Mouse (Mus musculus) lung, embryonic 14.5 days (tissue): ENCODE measurements around the gene Arxes2. TPM values are rescaled to one million over a fixed set of nuclear protein-coding genes. Genes with fewer than 3 reads are reported as not detected.
"Not testable (repeated sequence)": the region's sequence is repeated elsewhere in the genome, so short reads cannot be mapped to it uniquely, and the experiment has no call there.

Experiments
- ATAC-seq: fragments of 200-750 bp; cut with Nextera tagmentation; 2 replicates; pipeline ENCODE4 v1.8.0; 2017; ENCODE audit warnings: mild to moderate bottlenecking, moderate TSS enrichment, moderate library complexity; ENCODE audit not compliant: insufficient read depth
- DNase-seq: peaks from one replicate; pipeline ENCODE4 v3.0.0-alpha.2; 2015
- H3K27ac ChIP-seq: fragments of 300-500 bp; sonication (generic); 2 replicates; pipeline ENCODE4 v1.5.1; 2014; ENCODE audit warnings: low read depth, mild to moderate bottlenecking, moderate library complexity
- H3K27me3 ChIP-seq: fragments of 300-500 bp; sonication (generic); 2 replicates; pipeline ENCODE4 v1.6.1; 2014; ENCODE audit warnings: low read length, control low read depth; ENCODE audit not compliant: insufficient read depth
- H3K36me3 ChIP-seq: fragments of 300-500 bp; sonication (generic); 2 replicates; pipeline ENCODE4 v1.6.1; 2014; ENCODE audit warnings: control low read depth; ENCODE audit not compliant: insufficient read depth
- H3K4me1 ChIP-seq: fragments of 300-500 bp; sonication (generic); 2 replicates; pipeline ENCODE4 v1.6.1; 2014; ENCODE audit warnings: antibody characterized with exemption, control low read depth; ENCODE audit not compliant: insufficient read depth
- H3K4me2 ChIP-seq: fragments of 300-500 bp; sonication (generic); 2 replicates; pipeline ENCODE4 v1.6.1; 2014; ENCODE audit warnings: mild to moderate bottlenecking
- H3K4me3 ChIP-seq: fragments of 300-500 bp; sonication (generic); 2 replicates; pipeline ENCODE4 v1.5.1; 2014; ENCODE audit warnings: low read depth, low read length
- H3K9ac ChIP-seq: fragments of 300-500 bp; sonication (generic); 2 replicates; pipeline ENCODE4 v1.6.1; 2014
- H3K9me3 ChIP-seq: fragments of 300-500 bp; sonication (generic); 2 replicates; pipeline ENCODE4 v1.6.1; 2016; ENCODE audit warnings: low read depth, low read length, control low read depth
- CTCF ChIP-seq: IDR thresholded peaks from 2 replicates; pipeline ENCODE4 v1.5.1; 2016; ENCODE audit warnings: antibody characterized with exemption, low read depth
- WGBS: fragments of 180-500 bp; shearing (Covaris S2); extraction: QIAGEN DNeasy Blood & Tissue Kit; methylation state at CpG from one replicate; pipeline ENCODE4 v1.1.7; 2014; 5-methylcytosine and 5-hydroxymethylcytosine counted together
- polyA plus RNA-seq: library from polyadenylated mRNA; unstranded; fragments of >200 nt; fragmentation: Nextera tagmentation; extraction: Ambion mirVana; gene quantifications from 2 replicates; pipeline ENCODE4 v1.2.1, GENCODE M21; 2014

Arxes2 gene
- polyA plus RNA-seq = 66.9 and 68.9 TPM in 2 replicates

DNA sequence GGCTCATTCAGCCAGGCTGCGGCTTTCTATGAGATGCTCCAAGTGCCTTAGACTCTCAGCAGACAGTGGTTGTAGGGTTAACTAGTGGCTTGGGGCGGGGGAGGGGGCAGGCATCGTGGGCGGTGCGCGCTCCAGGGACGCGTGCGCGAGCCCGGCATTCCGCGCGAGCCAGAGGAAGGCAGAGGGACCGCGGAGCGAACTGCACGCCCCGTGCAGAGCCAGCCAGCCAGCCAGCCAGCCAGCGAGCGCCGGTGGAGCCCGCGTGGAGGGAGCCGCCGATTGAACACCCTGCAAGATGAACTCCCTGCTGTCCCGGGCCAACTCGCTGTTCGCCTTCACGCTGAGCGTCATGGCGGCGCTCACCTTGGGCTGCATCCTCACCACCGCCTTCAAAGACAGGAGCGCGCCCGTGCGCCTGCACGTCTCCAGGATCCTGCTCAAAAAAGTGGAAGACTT lies at the start of gene Arxes2:
Gene Arxes2 (plus strand): TSS at position 161 of the 456 bp plus-strand sequence.
- peak within 1 kb of the TSS; percentile 24 for H3K4me3 ChIP-seq
- peak; percentile 95 for ATAC-seq
- H3K36me3 ChIP-seq, H3K27me3 ChIP-seq, DNase-seq, H3K9ac ChIP-seq, H3K27ac ChIP-seq, H3K9me3 ChIP-seq, H3K4me1 ChIP-seq: not testable (repeated sequence)
- peak within 1 kb of the TSS; percentile 54 for H3K4me2 ChIP-seq
- WGBS = no CpG with 5 or more reads among the region's 39 CpGs

DNA sequence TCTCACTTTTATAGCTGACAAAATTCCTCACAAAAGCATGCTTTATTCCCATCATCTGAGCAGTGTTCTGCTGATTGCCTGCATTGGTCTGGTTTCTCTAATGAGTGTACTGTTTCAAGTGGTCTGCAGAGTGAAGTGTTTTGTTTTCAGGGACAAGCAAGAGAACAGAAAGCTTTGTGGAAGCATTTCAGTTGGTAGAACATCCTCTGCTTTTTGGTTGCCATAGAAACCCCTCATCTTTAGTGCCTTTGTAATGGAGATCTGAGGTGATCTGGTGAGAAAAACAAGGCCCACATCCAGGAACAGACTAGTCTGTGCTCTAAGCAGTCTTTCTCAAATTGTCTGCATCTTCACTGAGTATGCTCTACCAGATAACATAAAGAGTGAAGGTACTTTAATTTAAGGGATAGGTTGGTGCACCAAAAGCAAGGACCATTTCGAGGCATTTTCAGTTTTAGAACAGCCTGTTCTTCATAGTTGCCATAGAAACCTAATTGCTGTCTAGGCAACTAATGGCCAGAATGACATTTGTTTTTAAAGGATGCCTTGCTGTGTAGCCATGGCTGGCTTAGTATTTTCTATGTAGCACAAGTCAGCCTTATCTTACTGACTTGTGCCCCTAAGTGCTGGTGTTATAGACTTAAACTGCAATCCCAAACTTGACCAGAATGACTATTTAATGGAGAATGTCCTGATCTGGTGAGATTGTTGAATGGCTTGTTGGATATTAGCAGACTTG lies 44.8 kb upstream of the Arxes2 start:
- no peak for ATAC-seq
- Histone ChIP-seq H3K9ac (no peak overlapping the region), H3K4me2 (no peak overlapping the region), H3K36me3 (no peaks in the 10 kb centered on the region), H3K4me3 (no peak overlapping the region), H3K27me3 (no peaks in the 10 kb centered on the region), H3K4me1 (no peaks in the 10 kb centered on the region), H3K27ac (no peak overlapping the region), H3K9me3 (no peaks in the 10 kb centered on the region)
- 74% methylated on average over 1 of the region's 1 CpGs for WGBS
- no peak for TF ChIP-seq CTCF
- no peak for DNase-seq

DNA sequence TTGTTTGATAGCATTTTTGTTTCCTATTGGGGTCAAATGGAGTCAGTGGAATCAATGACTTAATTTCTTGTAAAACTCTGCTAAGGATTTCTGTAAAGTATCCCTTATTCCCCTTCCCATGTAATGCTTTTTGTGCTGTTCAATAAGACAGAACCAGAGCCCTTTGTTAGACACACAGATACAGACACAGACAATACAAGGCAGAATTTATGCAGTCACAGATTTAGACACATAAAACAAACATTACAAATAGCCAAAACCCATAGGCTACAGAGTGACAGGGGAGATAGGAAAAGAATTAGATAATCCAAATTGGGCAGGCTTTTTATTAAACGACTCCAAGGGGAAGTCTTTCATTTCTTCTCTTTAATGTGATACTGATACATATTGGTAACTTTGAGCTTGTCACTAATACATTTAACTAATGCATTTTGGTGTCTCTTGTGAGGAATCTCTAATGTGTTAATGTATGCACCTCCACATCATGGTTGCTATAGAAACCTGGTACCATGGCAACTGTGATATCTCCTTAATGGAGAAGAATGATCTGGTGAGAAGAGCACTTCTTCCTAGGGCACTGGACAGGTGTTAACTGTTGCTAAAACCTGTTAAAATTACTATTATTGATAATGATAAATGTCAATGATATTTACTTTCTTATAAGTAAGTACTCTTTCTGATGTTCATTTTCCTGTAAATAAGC lies 36.5 kb upstream of the Arxes2 start:
- DNase-seq (no peak), ATAC-seq (no peak)
- H3K27me3 ChIP-seq = no peaks in the 10 kb centered on the region
- no peak overlapping the region for H3K9ac ChIP-seq
- H3K36me3 ChIP-seq = no peaks in the 10 kb centered on the region
- WGBS = 70% methylated on average over 1 of the region's 1 CpGs
- no peaks in the 10 kb centered on the region for H3K4me1 ChIP-seq
- H3K9me3 ChIP-seq = no peaks in the 10 kb centered on the region
- TF ChIP-seq CTCF = no peak
- H3K4me2 ChIP-seq = no peak overlapping the region
- no peak overlapping the region for H3K27ac ChIP-seq
- no peak overlapping the region for H3K4me3 ChIP-seq

DNA sequence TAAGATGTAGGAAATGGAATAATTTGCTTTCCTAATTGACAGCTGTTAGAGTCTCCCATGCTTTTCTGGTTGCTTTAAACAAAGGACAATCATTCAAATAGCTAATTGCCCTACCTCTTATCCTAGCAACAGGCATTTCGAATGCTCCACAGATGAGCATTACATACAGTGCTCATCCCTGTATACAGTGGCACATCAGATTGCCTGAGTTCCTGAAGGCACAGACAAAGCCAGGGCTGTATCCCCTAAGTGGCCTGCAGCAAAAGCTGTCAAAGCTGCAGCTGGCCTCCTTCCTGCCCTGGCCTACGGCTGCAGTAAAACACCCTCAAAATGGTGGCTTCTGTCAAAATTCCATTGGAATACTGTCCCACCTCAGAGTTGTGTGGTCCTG lies 35.9 kb upstream of the Arxes2 start:
- no peak for DNase-seq
- Histone ChIP-seq H3K27me3 (no peaks in the 10 kb centered on the region), H3K9ac (no peak overlapping the region), H3K4me3 (no peak overlapping the region), H3K4me2 (no peak overlapping the region), H3K4me1 (no peaks in the 10 kb centered on the region), H3K9me3 (no peaks in the 10 kb centered on the region), H3K27ac (no peak overlapping the region), H3K36me3 (no peaks in the 10 kb centered on the region)
- no peak for ATAC-seq
- no peak for TF ChIP-seq CTCF
- WGBS = 78% methylated on average over 2 of the region's 2 CpGs

DNA sequence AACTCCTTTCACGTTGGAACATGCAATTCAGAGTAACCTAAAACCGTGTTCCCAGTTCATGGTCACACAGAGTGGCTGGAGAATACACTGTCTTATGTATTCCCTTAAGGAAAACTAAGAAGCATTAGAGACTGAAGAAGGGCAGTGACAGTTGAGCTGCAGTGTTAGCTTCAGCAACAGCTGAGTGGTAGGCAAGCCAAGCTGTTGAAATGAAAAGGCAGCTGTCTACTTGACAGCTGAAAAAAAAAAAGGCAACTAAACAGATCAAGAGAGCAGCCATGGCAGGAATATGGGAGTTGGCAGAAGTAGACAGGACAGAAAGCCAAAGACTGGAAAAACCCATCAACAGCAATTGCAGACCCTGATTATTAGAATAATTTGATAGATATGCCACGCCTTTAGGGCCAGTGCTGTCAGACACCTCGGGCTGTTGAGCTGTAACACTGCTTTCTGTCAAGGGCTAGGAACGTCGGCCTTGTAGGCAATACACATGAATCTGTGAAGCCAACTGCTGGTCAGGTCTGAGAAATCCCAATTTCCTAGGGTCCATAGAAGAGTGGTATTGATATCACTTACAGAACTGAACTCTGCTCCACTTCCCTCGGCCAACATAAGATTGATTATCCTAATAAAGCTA lies 34.9 kb upstream of the Arxes2 start:
- no peak overlapping the region for H3K4me3 ChIP-seq
- no peaks in the 10 kb centered on the region for H3K36me3 ChIP-seq
- no peak overlapping the region for H3K27ac ChIP-seq
- H3K4me2 ChIP-seq = no peak overlapping the region
- 54% methylated on average over 7 of the region's 7 CpGs for WGBS
- no peaks in the 10 kb centered on the region for H3K9me3 ChIP-seq
- peak; percentile 62 for DNase-seq
- no peak for TF ChIP-seq CTCF
- H3K9ac ChIP-seq = no peak overlapping the region
- H3K27me3 ChIP-seq = no peaks in the 10 kb centered on the region
- H3K4me1 ChIP-seq = no peaks in the 10 kb centered on the region
- ATAC-seq = peak; percentile 62

DNA sequence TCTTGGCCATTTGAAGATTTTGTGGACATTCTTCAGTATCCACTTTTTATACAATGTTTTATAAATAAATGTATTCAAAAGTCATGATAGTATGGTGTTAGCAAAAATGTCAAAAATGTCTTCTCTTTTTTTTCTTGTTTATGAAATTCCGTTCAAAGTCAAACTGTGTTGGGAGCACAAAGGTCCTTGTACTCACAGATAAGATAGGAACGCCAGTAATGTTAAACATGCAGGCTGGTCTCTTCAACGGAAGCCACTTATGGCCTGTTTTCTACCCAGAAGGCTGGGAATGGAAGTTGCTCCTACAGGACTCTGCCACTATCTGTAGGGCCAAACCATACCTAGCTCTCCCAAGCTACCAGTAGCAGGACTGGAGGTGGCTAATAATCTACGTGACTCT lies 34.1 kb upstream of the Arxes2 start:
- H3K4me2 ChIP-seq = no peak overlapping the region

DNA sequence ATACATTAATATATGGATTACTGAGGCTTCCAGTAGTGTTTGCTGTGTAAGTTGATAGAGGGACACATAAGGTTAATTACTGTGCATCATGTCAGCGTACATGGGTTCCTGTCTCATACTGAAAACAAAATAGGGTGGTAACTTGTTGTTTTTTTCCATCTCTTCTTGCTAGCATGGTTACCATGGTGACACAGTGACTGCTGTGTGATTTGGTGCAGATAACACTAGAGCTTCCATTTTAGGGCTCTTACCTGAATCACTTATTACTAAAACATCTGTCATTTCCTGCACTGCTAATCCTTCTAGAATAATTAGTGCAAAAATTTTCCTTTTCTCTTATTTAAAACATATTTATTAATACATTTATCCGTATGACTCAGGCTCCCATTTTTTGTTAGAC lies 31.3 kb upstream of the Arxes2 start:
- no peaks in the 10 kb centered on the region for H3K9me3 ChIP-seq
- no peaks in the 10 kb centered on the region for H3K27me3 ChIP-seq
- H3K4me3 ChIP-seq = no peak overlapping the region
- no peaks in the 10 kb centered on the region for H3K4me1 ChIP-seq
- no peak for ATAC-seq
- no peak overlapping the region for H3K27ac ChIP-seq
- no peak for TF ChIP-seq CTCF
- no peak for DNase-seq
- H3K4me2 ChIP-seq = no peak overlapping the region
- 61% methylated on average over 2 of the region's 2 CpGs for WGBS
- H3K9ac ChIP-seq = no peak overlapping the region
- no peaks in the 10 kb centered on the region for H3K36me3 ChIP-seq

More for the DNA sequence above, 34.1 kb upstream of the Arxes2 start:
- no peaks in the 10 kb centered on the region for H3K36me3 ChIP-seq
- H3K9ac ChIP-seq = no peak overlapping the region
- DNase-seq = no peak
- H3K27me3 ChIP-seq = no peaks in the 10 kb centered on the region
- TF ChIP-seq CTCF = no peak
- H3K4me3 ChIP-seq = no peak overlapping the region
- 42% methylated on average over 4 of the region's 4 CpGs for WGBS
- no peak overlapping the region for H3K27ac ChIP-seq
- H3K4me1 ChIP-seq = no peaks in the 10 kb centered on the region
- no peaks in the 10 kb centered on the region for H3K9me3 ChIP-seq
- ATAC-seq = peak; percentile 44; the same call in 1 of the 2 replicates
